Mouse (Mus musculus): ENCODE data around the gene Lrrc39. TPM values are rescaled to one million over a fixed set of nuclear protein-coding genes. Genes with fewer than 3 reads are reported as not detected.

Lrrc39 gene
- polyA plus RNA-seq, 2 experiments, result 1.0 to 1.1 TPM

GRCm38 (mm10) chr3:116622641-116623040 lies 59.9 kb downstream of the Lrrc39 start:
- peaks cover 34% of the 10 kb centered on the region for H3K36me3 ChIP-seq (ENCODE audit: control insufficient read depth, insufficient read depth, low read length)
- no peak overlapping the region for H3K9ac ChIP-seq (ENCODE audit: low read depth, low read length, severe bottlenecking)
- H3K27ac ChIP-seq (replicated peaks; ENCODE audit: low read depth, low read length), result no peak overlapping the region
- H3K4me1 ChIP-seq (ENCODE audit: control insufficient read depth, insufficient read depth, low read length), result no peaks in the 10 kb centered on the region
- no peak for TF ChIP-seq POLR2A (IDR thresholded peaks at IDR 0.05; ENCODE audit: borderline replicate concordance, extremely low read depth, insufficient read depth, insufficient read length)
- ATAC-seq (ENCODE audit: low FRiP score, low read depth), result no peak
- no peaks in the 10 kb centered on the region for H3K9me3 ChIP-seq (ENCODE audit: control insufficient read depth, low read length)
- no peak overlapping the region for H3K4me2 ChIP-seq (replicated peaks; ENCODE audit: low read depth, low read length, severe bottlenecking)
- DNase-seq (ENCODE audit: low spot score), result no peak
- H3K4me3 ChIP-seq (replicated peaks; ENCODE audit: low read length), result no peak overlapping the region
- no peaks in the 10 kb centered on the region for H3K27me3 ChIP-seq (ENCODE audit: control insufficient read depth, insufficient read depth, low read length)
- WGBS, result 94% methylated on average over 7 of the region's 7 CpGs

GRCm38 (mm10) chr3:116631459-116631858 lies 68.7 kb downstream of the Lrrc39 start:
- DNase-seq (ENCODE audit: low spot score) (no peak), ATAC-seq (ENCODE audit: low FRiP score, low read depth) (no peak)
- H3K4me1 ChIP-seq (ENCODE audit: control insufficient read depth, insufficient read depth, low read length), result no peaks in the 10 kb centered on the region
- no peak overlapping the region for H3K9ac ChIP-seq (ENCODE audit: low read depth, low read length, severe bottlenecking)
- H3K9me3 ChIP-seq (ENCODE audit: control insufficient read depth, low read length), result no peaks in the 10 kb centered on the region
- no peak overlapping the region for H3K4me2 ChIP-seq (replicated peaks; ENCODE audit: low read depth, low read length, severe bottlenecking)
- peaks cover 67% of the 10 kb centered on the region for H3K36me3 ChIP-seq (ENCODE audit: control insufficient read depth, insufficient read depth, low read length)
- H3K4me3 ChIP-seq (replicated peaks; ENCODE audit: low read length), result no peak overlapping the region
- H3K27ac ChIP-seq (replicated peaks; ENCODE audit: low read depth, low read length), result no peak overlapping the region
- TF ChIP-seq POLR2A (IDR thresholded peaks at IDR 0.05; ENCODE audit: borderline replicate concordance, extremely low read depth, insufficient read depth, insufficient read length), result no peak
- WGBS, result 76% methylated on average over 1 of the region's 1 CpGs
- H3K27me3 ChIP-seq (ENCODE audit: control insufficient read depth, insufficient read depth, low read length), result no peaks in the 10 kb centered on the region

Other genes starting within 250 kb of the Lrrc39 start
- 8.1 and 8.4 TPM in 2 replicates for gene Cdc14a, start 138.9 kb upstream of the Lrrc39 start, polyA plus RNA-seq (2012; rRNA removed)
- gene Cdc14a, start 138.9 kb upstream of the Lrrc39 start, polyA plus RNA-seq (2014; fragmentation: Nextera tagmentation; extraction: Ambion mirVana), result 8.4 and 9.4 TPM in 2 replicates
- 47.6 and 57.5 TPM in 2 replicates for gene Rtca, start 54.8 kb upstream of the Lrrc39 start, polyA plus RNA-seq (2012; rRNA removed)
- 67.9 and 68.6 TPM in 2 replicates for gene Rtca, start 54.8 kb upstream of the Lrrc39 start, polyA plus RNA-seq (2014; fragmentation: Nextera tagmentation; extraction: Ambion mirVana)
- 11.8 and 16.1 TPM in 2 replicates for gene Dbt, start 49.9 kb upstream of the Lrrc39 start, polyA plus RNA-seq (2012; rRNA removed)
- gene Dbt, start 49.9 kb upstream of the Lrrc39 start, polyA plus RNA-seq (2014; fragmentation: Nextera tagmentation; extraction: Ambion mirVana), result 10.5 and 10.6 TPM in 2 replicates
- 8.9 and 11.6 TPM in 2 replicates for gene Sass6, start 32.0 kb downstream of the Lrrc39 start, polyA plus RNA-seq (2012; rRNA removed)
- 15.7 and 17.2 TPM in 2 replicates for gene Sass6, start 32.0 kb downstream of the Lrrc39 start, polyA plus RNA-seq (2014; fragmentation: Nextera tagmentation; extraction: Ambion mirVana)
- gene Trmt13, start 51.6 kb downstream of the Lrrc39 start, polyA plus RNA-seq (2012; rRNA removed), result 27.7 and 34.9 TPM in 2 replicates
- gene Trmt13, start 51.6 kb downstream of the Lrrc39 start, polyA plus RNA-seq (2014; fragmentation: Nextera tagmentation; extraction: Ambion mirVana), result 25.8 and 25.9 TPM in 2 replicates
- gene Mfsd14a, start 99.7 kb downstream of the Lrrc39 start, polyA plus RNA-seq (2012; rRNA removed), result 43.3 and 46.3 TPM in 2 replicates
- gene Mfsd14a, start 99.7 kb downstream of the Lrrc39 start, polyA plus RNA-seq (2014; fragmentation: Nextera tagmentation; extraction: Ambion mirVana), result 80.5 and 84.6 TPM in 2 replicates
- gene Gm43191, start 118.3 kb downstream of the Lrrc39 start, polyA plus RNA-seq (2012; rRNA removed), result not detected in 2 replicates
- not detected in 2 replicates for gene Gm43191, start 118.3 kb downstream of the Lrrc39 start, polyA plus RNA-seq (2014; fragmentation: Nextera tagmentation; extraction: Ambion mirVana)
- gene Slc35a3, start 149.9 kb downstream of the Lrrc39 start, polyA plus RNA-seq (2012; rRNA removed), result 20.7 and 23.3 TPM in 2 replicates
- gene Slc35a3, start 149.9 kb downstream of the Lrrc39 start, polyA plus RNA-seq (2014; fragmentation: Nextera tagmentation; extraction: Ambion mirVana), result 9.6 and 10.8 TPM in 2 replicates
- 16.0 and 18.0 TPM in 2 replicates for gene Agl, start 245.2 kb downstream of the Lrrc39 start, polyA plus RNA-seq (2012; rRNA removed)
- gene Agl, start 245.2 kb downstream of the Lrrc39 start, polyA plus RNA-seq (2014; fragmentation: Nextera tagmentation; extraction: Ambion mirVana), result 25.1 and 26.9 TPM in 2 replicates